Mouse (Mus musculus): Measurements from ENCODE around the gene Defa22.
"Not testable (repeated sequence)": the region's sequence is repeated elsewhere in the genome, so short reads cannot be mapped to it uniquely, and the experiment has no call there.

The Defa22 gene

GRCm38 (mm10) chr8:21161977-21162376 is at the start of gene Defa22:
Gene Defa22 (plus strand): TSS chr8:21162277.
- not testable (repeated sequence) for H3K27me3 ChIP-seq (ENCODE audit: control insufficient read depth, insufficient read depth, low read length, poor library complexity, severe bottlenecking); DNase-seq (ENCODE audit: low read depth, low spot score); H3K36me3 ChIP-seq (ENCODE audit: control insufficient read depth, insufficient read depth, low read length, poor library complexity, severe bottlenecking)

GRCm38 (mm10) chr8:21134342-21134741 is 27.7 kb upstream of the Defa22 start, which contains the start of gene Defa30:
Gene Defa30 (plus strand): TSS chr8:21134642.
- H3K27me3 ChIP-seq (ENCODE audit: control insufficient read depth, insufficient read depth, low read length, poor library complexity, severe bottlenecking), result not testable (repeated sequence)

GRCm38 (mm10) chr8:21191314-21191713 is 29.2 kb downstream of the Defa22 start, which contains the start of gene Defa31:
Gene Defa31 (plus strand): TSS chr8:21191614.
- DNase-seq (ENCODE audit: low read depth, low spot score); H3K36me3 ChIP-seq (ENCODE audit: control insufficient read depth, insufficient read depth, low read length, poor library complexity, severe bottlenecking); H3K27me3 ChIP-seq (ENCODE audit: control insufficient read depth, insufficient read depth, low read length, poor library complexity, severe bottlenecking): not testable (repeated sequence)

More at GRCm38 (mm10) chr8:21134342-21134741, 27.7 kb upstream of the Defa22 start, which contains the start of gene Defa30:
- not testable (repeated sequence) for DNase-seq (ENCODE audit: low read depth, low spot score); H3K36me3 ChIP-seq (ENCODE audit: control insufficient read depth, insufficient read depth, low read length, poor library complexity, severe bottlenecking)

GRCm38 (mm10) chr8:21201261-21201660 is 39.2 kb downstream of the Defa22 start, which contains the start of gene Gm15293:
Gene Gm15293 (plus strand): TSS chr8:21201561.
- H3K36me3 ChIP-seq (ENCODE audit: control insufficient read depth, insufficient read depth, low read length, poor library complexity, severe bottlenecking); H3K27me3 ChIP-seq (ENCODE audit: control insufficient read depth, insufficient read depth, low read length, poor library complexity, severe bottlenecking); DNase-seq (ENCODE audit: low read depth, low spot score): not testable (repeated sequence)

All from splenic B cell, adult 2 months (primary cell).